Mouse (Mus musculus) midbrain, embryonic 14.5 days (tissue): ENCODE data around the gene Mypn. TPM values are rescaled to one million over a fixed set of nuclear protein-coding genes. Genes with fewer than 3 reads are reported as not detected.

Source experiments
- ATAC-seq: fragments of 200-750 bp; cut with Nextera tagmentation; 2 replicates; pipeline ENCODE4 v1.8.0; 2017; ENCODE audit warnings: moderate number of reproducible peaks, moderate library complexity; ENCODE audit not compliant: low FRiP score, low TSS enrichment
- DNase-seq: peaks from one replicate; pipeline ENCODE4 v3.0.0-alpha.2; 2015
- H3K27ac ChIP-seq: fragments of 300-500 bp; sonication (generic); replicated peaks from 2 replicates; pipeline ENCODE4 v1.5.1; 2014; ENCODE audit warnings: mild to moderate bottlenecking, low read depth, low read length, moderate library complexity
- H3K27me3 ChIP-seq: fragments of 300-500 bp; sonication (generic); 2 replicates; pipeline ENCODE4 v1.6.1; 2014; ENCODE audit warnings: low read length, control low read depth, mixed read lengths; ENCODE audit not compliant: control insufficient read depth, insufficient read depth
- H3K36me3 ChIP-seq: fragments of 300-500 bp; sonication (generic); 2 replicates; pipeline ENCODE4 v1.6.1; 2014; ENCODE audit warnings: low read length, control low read depth; ENCODE audit not compliant: control insufficient read depth, insufficient read depth
- H3K4me1 ChIP-seq: fragments of 300-500 bp; sonication (generic); 2 replicates; pipeline ENCODE4 v1.6.1; 2014; ENCODE audit warnings: mild to moderate bottlenecking, antibody characterized with exemption, low read length, control low read depth; ENCODE audit not compliant: control insufficient read depth, insufficient read depth
- H3K4me2 ChIP-seq: fragments of 300-500 bp; sonication (generic); 2 replicates; pipeline ENCODE4 v1.6.1; 2014; ENCODE audit warnings: mild to moderate bottlenecking, low read length, moderate library complexity
- H3K4me3 ChIP-seq: fragments of 300-500 bp; sonication (generic); replicated peaks from 2 replicates; pipeline ENCODE4 v1.5.1; 2014; ENCODE audit warnings: low read depth, low read length
- H3K9ac ChIP-seq: fragments of 300-500 bp; sonication (generic); replicated peaks from 2 replicates; pipeline ENCODE4 v1.6.1; 2014; ENCODE audit warnings: mild to moderate bottlenecking, low read length, moderate library complexity
- H3K9me3 ChIP-seq: fragments of 300-500 bp; sonication (generic); 2 replicates; pipeline ENCODE4 v1.6.1; 2016; ENCODE audit warnings: low read length, control low read depth, mixed read lengths; ENCODE audit not compliant: control insufficient read depth
- WGBS: fragments of 180-500 bp; shearing (Covaris S2); extraction: QIAGEN DNeasy Blood & Tissue Kit; methylation state at CpG from one replicate; pipeline ENCODE4 v1.1.7; 2014; 5-methylcytosine and 5-hydroxymethylcytosine counted together
- polyA plus RNA-seq: library from polyadenylated mRNA; unstranded; fragments of >200 nt; fragmentation: Nextera tagmentation; extraction: Ambion mirVana; gene quantifications from 2 replicates; pipeline ENCODE4 v1.2.1, GENCODE M21; 2014

The Mypn gene
- polyA plus RNA-seq, 1 experiment from 2014 or later, result 0.64 TPM

- no peak for ATAC-seq
- H3K36me3 ChIP-seq, result no peaks in the 10 kb centered on the region
Observed at GRCm38 (mm10) chr10:63184451-63184850, 19.3 kb downstream of the Mypn start.

GRCm38 (mm10) chr10:63182177-63182768 is 21.5 kb downstream of the Mypn start:
- DNase-seq, result no peak
- 72% methylated on average over 5 of the region's 5 CpGs for WGBS
- no peaks in the 10 kb centered on the region for H3K36me3 ChIP-seq
- H3K27ac ChIP-seq, result no peak overlapping the region
- no peaks in the 10 kb centered on the region for H3K27me3 ChIP-seq
- H3K9ac ChIP-seq, result no peak overlapping the region
- no peak for ATAC-seq
- H3K9me3 ChIP-seq, result no peaks in the 10 kb centered on the region
- no peak overlapping the region for H3K4me2 ChIP-seq
- no peak overlapping the region for H3K4me3 ChIP-seq
- H3K4me1 ChIP-seq, result no peaks in the 10 kb centered on the region

More at GRCm38 (mm10) chr10:63184451-63184850, 19.3 kb downstream of the Mypn start:
- Histone ChIP-seq H3K9ac (no peak overlapping the region), H3K27me3 (no peaks in the 10 kb centered on the region), H3K27ac (no peak overlapping the region), H3K9me3 (no peaks in the 10 kb centered on the region), H3K4me2 (no peak overlapping the region), H3K4me3 (no peak overlapping the region), H3K4me1 (no peaks in the 10 kb centered on the region)
- no peak for DNase-seq
- 85% methylated on average over 4 of the region's 4 CpGs for WGBS

- Histone ChIP-seq H3K36me3 (no peaks in the 10 kb centered on the region), H3K27me3 (no peaks in the 10 kb centered on the region), H3K9ac (no peak overlapping the region), H3K4me3 (no peak overlapping the region), H3K4me2 (no peak overlapping the region), H3K27ac (no peak overlapping the region), H3K4me1 (no peaks in the 10 kb centered on the region), H3K9me3 (no peaks in the 10 kb centered on the region)
- 87% methylated on average over 1 of the region's 1 CpGs for WGBS
- ATAC-seq (no peak), DNase-seq (no peak)
Observed at GRCm38 (mm10) chr10:63181166-63181565, 22.6 kb downstream of the Mypn start.

GRCm38 (mm10) chr10:63179524-63179923 is 24.2 kb downstream of the Mypn start:
- ATAC-seq, result no peak
- no peak overlapping the region for H3K4me2 ChIP-seq
- DNase-seq, result no peak
- H3K9ac ChIP-seq, result no peak overlapping the region
- H3K9me3 ChIP-seq, result no peaks in the 10 kb centered on the region
- H3K36me3 ChIP-seq, result no peaks in the 10 kb centered on the region
- no peak overlapping the region for H3K27ac ChIP-seq
- H3K4me1 ChIP-seq, result no peaks in the 10 kb centered on the region
- WGBS, result 83% methylated on average over 10 of the region's 10 CpGs
- H3K27me3 ChIP-seq, result no peaks in the 10 kb centered on the region
- H3K4me3 ChIP-seq, result no peak overlapping the region

- Histone ChIP-seq H3K27ac (no peak overlapping the region), H3K9ac (no peak overlapping the region), H3K4me2 (no peak overlapping the region), H3K9me3 (no peaks in the 10 kb centered on the region), H3K4me1 (no peaks in the 10 kb centered on the region), H3K27me3 (no peaks in the 10 kb centered on the region), H3K36me3 (no peaks in the 10 kb centered on the region), H3K4me3 (no peak overlapping the region)
- no peak for ATAC-seq
- DNase-seq, result no peak
- 89% methylated on average over 2 of the region's 2 CpGs for WGBS
Observed at GRCm38 (mm10) chr10:63178318-63178717, 25.4 kb downstream of the Mypn start.

- no peak for ATAC-seq
Observed at GRCm38 (mm10) chr10:63177286-63178140, 26.2 kb downstream of the Mypn start.

GRCm38 (mm10) chr10:63176471-63176931 is 27.3 kb downstream of the Mypn start:
- H3K4me2 ChIP-seq, result no peak overlapping the region
- H3K4me1 ChIP-seq, result no peaks in the 10 kb centered on the region
- H3K4me3 ChIP-seq, result no peak overlapping the region
- no peaks in the 10 kb centered on the region for H3K9me3 ChIP-seq
- no peak overlapping the region for H3K27ac ChIP-seq
- DNase-seq, result no peak
- WGBS, result 95% methylated on average over 8 of the region's 8 CpGs
- no peak overlapping the region for H3K9ac ChIP-seq
- no peaks in the 10 kb centered on the region for H3K36me3 ChIP-seq
- H3K27me3 ChIP-seq, result no peaks in the 10 kb centered on the region
- ATAC-seq, result no peak

More at GRCm38 (mm10) chr10:63177286-63178140, 26.2 kb downstream of the Mypn start:
- H3K9me3 ChIP-seq, result no peaks in the 10 kb centered on the region
- H3K27me3 ChIP-seq, result no peaks in the 10 kb centered on the region
- H3K4me1 ChIP-seq, result no peaks in the 10 kb centered on the region
- no peaks in the 10 kb centered on the region for H3K36me3 ChIP-seq
- H3K27ac ChIP-seq, result no peak overlapping the region
- DNase-seq, result no peak
- H3K4me2 ChIP-seq, result no peak overlapping the region
- no peak overlapping the region for H3K9ac ChIP-seq
- WGBS, result 79% methylated on average over 21 of the region's 21 CpGs
- no peak overlapping the region for H3K4me3 ChIP-seq

GRCm38 (mm10) chr10:63172089-63172488 is 31.7 kb downstream of the Mypn start:
- no peak overlapping the region for H3K27ac ChIP-seq
- no peaks in the 10 kb centered on the region for H3K4me1 ChIP-seq
- no peaks in the 10 kb centered on the region for H3K36me3 ChIP-seq
- H3K9ac ChIP-seq, result no peak overlapping the region
- ATAC-seq (no peak), DNase-seq (no peak)
- 93% methylated on average over 3 of the region's 3 CpGs for WGBS
- no peaks in the 10 kb centered on the region for H3K9me3 ChIP-seq
- no peak overlapping the region for H3K4me2 ChIP-seq
- no peak overlapping the region for H3K4me3 ChIP-seq
- no peaks in the 10 kb centered on the region for H3K27me3 ChIP-seq

GRCm38 (mm10) chr10:63169503-63169902 is 34.2 kb downstream of the Mypn start:
- no peaks in the 10 kb centered on the region for H3K27me3 ChIP-seq
- H3K4me1 ChIP-seq, result no peaks in the 10 kb centered on the region
- no peaks in the 10 kb centered on the region for H3K36me3 ChIP-seq
- WGBS, result 87% methylated on average over 11 of the region's 11 CpGs
- H3K4me2 ChIP-seq, result no peak overlapping the region
- no peak for DNase-seq
- no peak overlapping the region for H3K9ac ChIP-seq
- ATAC-seq, result no peak
- H3K27ac ChIP-seq, result no peak overlapping the region
- no peak overlapping the region for H3K4me3 ChIP-seq
- H3K9me3 ChIP-seq, result no peaks in the 10 kb centered on the region
